Mouse (Mus musculus): ENCODE results near the gene Gm20547. TPM values are rescaled to one million over a fixed set of nuclear protein-coding genes. Genes with fewer than 3 reads are reported as not detected.
A peak's percentile ranks its signal among the peaks of the same experiment; 100 is the strongest.

Gm20547 gene
- total RNA-seq, 2 experiments from 2014 or later: not detected

DNA sequence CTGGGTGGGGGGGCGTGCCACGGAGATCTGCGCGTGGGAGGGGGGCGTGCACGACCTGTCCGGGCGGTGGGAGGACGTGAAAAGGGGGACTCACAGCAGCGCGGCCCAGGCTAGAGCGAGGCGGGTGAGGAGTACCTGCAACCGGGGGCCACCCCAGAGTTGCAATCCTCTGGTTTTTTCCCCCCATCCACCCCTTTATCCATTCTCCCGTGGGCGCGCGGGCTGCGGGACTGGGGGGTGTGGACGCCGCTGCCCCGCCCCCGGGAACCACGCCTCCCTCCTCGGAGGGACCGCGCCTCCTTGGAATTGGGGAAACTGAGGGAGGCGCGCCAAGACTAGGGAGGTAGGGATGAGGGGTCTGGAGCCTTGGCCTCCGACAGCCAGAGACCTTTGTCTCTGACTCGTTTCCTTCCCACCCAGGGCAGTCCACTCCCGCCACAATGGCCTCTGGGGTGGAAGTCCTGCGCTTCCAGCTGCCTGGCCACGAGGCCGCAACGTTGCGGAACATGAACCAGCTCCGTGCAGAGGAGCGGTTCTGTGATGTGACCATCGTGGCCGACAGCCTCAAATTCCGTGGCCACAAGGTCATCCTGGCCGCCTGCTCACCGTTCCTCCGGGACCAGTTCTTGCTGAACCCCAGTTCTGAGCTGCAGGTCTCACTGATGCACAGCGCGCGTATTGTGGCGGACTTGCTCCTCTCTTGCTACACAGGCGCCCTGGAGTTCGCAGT lies 13.1 kb upstream of the Gm20547 start:
- Histone ChIP-seq H3K27ac (peak overlapping the region; percentile 91), H3K4me3 (peak overlapping the region; percentile 69)
- TF ChIP-seq CTCF (IDR thresholded peaks at IDR 0.05): no peak
- intact Hi-C loops (cut with DNase I): loop anchor here (5.0 to 10.0 kb wide), 3 partner anchors 243 to 770 kb away; partner anchors contain the start of genes Atp6v1g2 and Brd2
- DNase-seq (ENCODE audit: extremely low spot score in 1 of 2, low spot score in 2 of 2): peak; percentile 53 to 56

DNA sequence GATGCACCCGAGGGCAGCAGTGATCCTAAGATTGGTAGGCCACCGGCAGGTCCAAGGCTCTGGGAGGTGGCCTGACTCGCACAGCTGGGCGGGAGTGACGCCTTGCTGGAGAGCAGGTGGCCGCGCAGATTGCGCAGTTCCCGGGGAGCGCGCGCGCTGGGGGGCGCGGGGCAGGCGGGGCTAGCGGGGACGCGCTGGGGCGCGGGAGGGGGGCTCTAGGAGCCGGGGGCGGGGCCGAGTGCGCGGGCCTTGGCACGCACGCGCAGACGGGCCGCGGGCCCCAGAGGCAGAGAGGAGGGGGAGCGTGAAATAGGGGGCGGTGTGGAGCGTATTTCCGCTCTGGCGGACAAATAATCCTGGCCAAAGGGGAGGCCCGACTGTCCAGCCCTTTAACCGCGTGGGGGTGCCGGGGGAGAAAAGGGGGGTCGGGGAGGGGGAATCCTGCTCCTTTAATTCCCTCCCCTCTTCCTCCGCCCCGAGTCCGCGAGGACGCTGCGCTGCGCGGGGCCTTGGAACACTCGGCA lies 12.3 kb upstream of the Gm20547 start:
- TF ChIP-seq CTCF (IDR thresholded peaks at IDR 0.05): peak; percentile 6; the same call in 1 of the 2 replicates
- peak overlapping the region; percentile 91 for H3K27ac ChIP-seq
- peak overlapping the region; percentile 69 for H3K4me3 ChIP-seq
- peak; percentile 91 to 93 for DNase-seq (ENCODE audit: extremely low spot score in 1 of 2, low spot score in 2 of 2)
- intact Hi-C loops (cut with DNase I): loop anchor here (5.0 to 10.0 kb wide), 3 partner anchors 242 to 769 kb away; partner anchors contain the start of genes Atp6v1g2 and Brd2

DNA sequence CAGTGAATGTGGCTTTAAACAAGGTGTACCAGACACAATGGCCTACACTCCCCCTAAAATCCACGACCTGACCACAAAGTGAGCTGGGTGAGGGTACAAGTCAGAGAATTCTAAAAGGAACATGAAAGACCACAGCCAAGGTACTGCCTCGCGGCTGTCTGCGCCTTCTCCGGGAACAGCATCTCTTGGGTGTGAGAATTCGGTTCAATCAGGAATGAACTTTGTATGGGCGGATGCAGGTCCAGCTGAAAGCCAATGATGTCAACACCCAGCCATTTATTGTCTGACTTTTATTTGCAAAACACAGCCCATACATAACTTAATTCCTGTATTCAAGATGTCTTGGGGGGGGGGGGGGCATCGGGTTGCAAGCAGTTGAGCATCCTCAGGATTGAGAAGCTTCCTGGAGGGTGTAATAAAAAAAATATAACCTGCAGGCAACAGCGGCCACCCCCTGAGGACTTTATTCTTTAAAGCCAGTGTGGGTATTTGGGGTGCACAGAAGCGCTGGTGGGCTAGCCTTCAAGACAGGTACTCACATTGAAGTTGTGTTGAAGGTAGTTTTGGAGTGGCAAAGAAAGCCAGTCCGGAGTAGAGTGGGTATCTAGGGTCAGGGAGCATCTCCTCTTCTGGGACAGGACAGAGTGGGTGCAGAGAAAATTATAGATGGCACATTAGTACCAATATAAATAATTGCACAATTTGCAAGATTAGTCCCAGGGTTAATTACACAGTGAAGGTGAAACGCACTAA lies 11.4 kb upstream of the Gm20547 start:
- Histone ChIP-seq H3K4me3 (peak overlapping the region; percentile 69), H3K27ac (peak overlapping the region; percentile 86)
- intact Hi-C loops (cut with DNase I): loop anchor here (2.0 to 10.0 kb wide), 4 partner anchors 38 to 768 kb away; partner anchors contain the start of genes Atp6v1g2 and Brd2
- no peak for TF ChIP-seq CTCF (IDR thresholded peaks at IDR 0.05)
- no peak for DNase-seq (ENCODE audit: extremely low spot score in 1 of 2, low spot score in 2 of 2)

DNA sequence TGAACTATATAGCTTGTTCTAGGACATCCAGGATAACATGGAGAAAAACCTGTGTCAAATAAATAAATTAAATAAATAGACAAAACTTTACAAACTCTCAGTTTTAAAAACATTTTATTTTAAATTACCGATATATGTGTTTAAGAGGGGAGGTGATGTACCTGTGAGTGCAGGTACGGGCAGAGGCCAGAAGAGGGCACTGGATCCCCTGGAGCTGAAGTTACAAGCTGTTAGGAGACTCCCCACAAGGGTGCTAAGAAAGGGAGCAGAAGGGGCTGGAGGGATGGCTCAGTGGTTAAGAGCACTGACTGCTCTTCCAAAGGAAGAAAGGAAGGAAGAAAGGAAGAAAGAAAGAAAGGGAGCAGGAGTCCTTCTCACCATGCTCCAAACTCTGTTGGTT lies 9.5 kb upstream of the Gm20547 start:
- no peak for DNase-seq (ENCODE audit: extremely low spot score in 1 of 2, low spot score in 2 of 2)
- Histone ChIP-seq H3K27ac (no peak overlapping the region), H3K4me3 (no peak overlapping the region)
- intact Hi-C loops (cut with DNase I): loop anchor here (5.0 to 10.0 kb wide), 3 partner anchors 239 to 767 kb away; partner anchors contain the start of genes Atp6v1g2 and Brd2
- no peak; the same call in 1 of the 2 replicates for TF ChIP-seq CTCF (IDR thresholded peaks at IDR 0.05)

DNA sequence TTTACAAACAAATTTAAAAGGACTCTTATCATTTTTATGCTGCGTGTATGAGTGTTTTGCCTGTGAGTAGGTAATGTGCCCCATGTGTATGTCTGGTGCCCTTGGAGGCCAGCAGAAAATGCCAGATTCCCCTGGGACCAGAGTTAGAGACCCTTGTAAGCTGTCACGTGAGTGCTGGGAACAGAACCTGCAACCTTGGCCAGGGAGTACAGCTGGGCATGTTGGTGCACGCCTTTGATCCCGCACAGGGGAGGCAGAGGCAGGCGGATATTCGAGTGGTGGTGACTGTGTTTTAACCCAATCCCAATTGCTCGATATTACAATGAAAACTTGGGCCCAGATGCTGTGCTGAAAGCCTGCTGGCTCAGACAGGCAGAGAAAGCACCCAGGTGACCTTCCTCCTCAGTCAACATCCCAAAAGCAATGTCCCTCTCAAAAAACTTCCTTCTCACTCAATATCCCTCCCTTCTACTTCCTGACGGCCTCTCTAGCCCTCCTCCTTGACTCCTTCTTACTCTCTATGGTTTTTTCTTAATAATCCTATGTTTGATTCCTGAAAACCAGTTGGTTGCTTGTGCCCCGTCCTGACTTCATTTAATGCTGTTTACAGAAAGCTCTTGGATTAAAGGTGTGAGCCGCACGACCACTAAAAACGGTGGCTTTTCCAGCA lies 8.4 kb upstream of the Gm20547 start:
- no peak for TF ChIP-seq CTCF (IDR thresholded peaks at IDR 0.05)
- intact Hi-C loops (cut with DNase I): loop anchor here (5.0 to 10.0 kb wide), 3 partner anchors 238 to 765 kb away; partner anchors contain the start of genes Atp6v1g2 and Brd2
- Histone ChIP-seq H3K4me3 (no peak overlapping the region), H3K27ac (no peak overlapping the region)
- no peak for DNase-seq (ENCODE audit: extremely low spot score in 1 of 2, low spot score in 2 of 2)

DNA sequence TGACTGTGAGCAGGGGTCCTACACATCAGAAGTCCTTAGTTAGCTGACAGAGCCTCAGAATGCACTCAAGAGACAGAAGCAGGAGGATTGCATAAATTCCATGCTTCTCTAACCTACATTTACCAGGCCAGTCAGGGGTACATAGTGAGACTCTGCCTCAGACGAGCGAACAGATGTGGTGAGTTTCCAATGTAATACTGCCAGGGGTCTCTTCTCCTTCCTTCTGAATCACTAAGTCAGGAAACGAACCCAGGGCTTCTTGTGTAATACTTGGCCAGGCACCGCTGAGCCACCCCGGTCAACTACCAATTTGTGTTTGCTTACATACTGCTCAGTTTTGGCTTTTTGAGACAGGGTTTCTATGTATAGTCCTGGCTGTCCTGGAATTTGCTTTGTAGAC lies 6.1 kb upstream of the Gm20547 start:
- DNase-seq (ENCODE audit: extremely low spot score in 1 of 2, low spot score in 2 of 2): no peak
- no peak overlapping the region for H3K27ac ChIP-seq
- H3K4me3 ChIP-seq: no peak overlapping the region
- no peak for TF ChIP-seq CTCF (IDR thresholded peaks at IDR 0.05)
- intact Hi-C loops (cut with DNase I): no loop called here

DNA sequence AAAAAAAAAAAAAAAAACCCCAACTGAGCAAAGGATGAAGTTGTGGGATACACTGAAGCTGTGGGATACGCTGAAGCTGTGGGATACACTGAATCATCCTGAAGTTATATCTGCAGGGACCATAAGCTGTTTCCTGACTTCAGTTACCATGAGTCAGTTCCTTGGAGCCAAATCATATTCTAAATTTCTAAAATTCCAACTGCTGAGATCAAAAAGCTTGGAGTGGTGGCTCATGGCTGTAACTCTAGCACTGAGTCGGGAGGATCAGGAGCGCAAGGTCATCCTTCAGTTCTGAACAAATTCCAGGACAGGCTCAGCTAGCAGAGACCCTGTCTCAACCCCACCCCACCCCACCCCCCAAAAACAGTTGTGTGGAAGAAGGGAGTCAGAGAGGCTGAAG lies 3.8 kb upstream of the Gm20547 start:
- H3K4me3 ChIP-seq: no peak overlapping the region
- intact Hi-C loops (cut with DNase I): no loop called here

DNA sequence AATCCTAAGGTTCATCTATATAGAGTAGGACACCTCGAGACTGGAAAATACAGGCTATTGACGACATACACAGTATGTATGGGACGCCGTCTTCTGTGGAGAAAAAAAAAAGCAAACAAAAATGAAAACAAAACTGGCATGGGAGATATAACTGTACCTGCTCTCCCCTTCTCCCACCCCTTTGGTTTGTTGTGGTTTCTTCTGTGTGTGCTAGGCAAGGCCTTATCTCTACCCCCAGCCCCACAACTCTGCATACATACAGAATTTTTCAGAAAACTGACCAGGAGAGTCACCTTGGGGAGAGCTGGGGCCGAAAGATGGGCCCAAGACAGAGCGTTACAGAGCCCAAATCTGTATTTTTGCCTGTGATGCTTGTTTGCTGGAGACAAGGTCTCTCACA lies 2.9 kb upstream of the Gm20547 start:
- intact Hi-C loops (cut with DNase I): no loop called here
- no peak overlapping the region for H3K4me3 ChIP-seq
- H3K27ac ChIP-seq: no peak overlapping the region
- TF ChIP-seq CTCF (IDR thresholded peaks at IDR 0.05): no peak
- DNase-seq (ENCODE audit: extremely low spot score in 1 of 2, low spot score in 2 of 2): no peak

More for the DNA sequence above, 3.8 kb upstream of the Gm20547 start:
- no peak for TF ChIP-seq CTCF (IDR thresholded peaks at IDR 0.05)
- H3K27ac ChIP-seq: no peak overlapping the region
- no peak for DNase-seq (ENCODE audit: extremely low spot score in 1 of 2, low spot score in 2 of 2)

DNA sequence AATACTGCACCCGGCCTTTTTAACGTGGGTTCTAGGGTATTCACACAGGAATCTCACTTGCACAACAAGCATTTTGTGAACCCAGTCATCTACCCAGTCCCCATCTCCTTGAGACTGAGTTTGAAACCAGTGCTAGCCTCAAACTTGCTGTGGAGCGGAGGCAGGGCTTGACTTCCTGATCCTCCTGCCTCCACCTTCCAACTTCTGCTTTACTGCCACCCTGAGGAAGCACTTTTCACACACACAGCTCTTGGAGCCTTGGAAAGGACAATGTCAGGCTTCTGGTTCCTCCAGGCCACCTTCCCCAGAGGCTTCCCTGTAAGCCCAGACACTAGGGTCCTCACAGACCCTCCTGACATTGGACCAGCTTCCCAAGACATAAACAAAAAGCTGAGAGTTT lies 1.5 kb upstream of the Gm20547 start:
- no peak for TF ChIP-seq CTCF (IDR thresholded peaks at IDR 0.05)
- no peak overlapping the region for H3K27ac ChIP-seq
- intact Hi-C loops (cut with DNase I): no loop called here
- no peak for DNase-seq (ENCODE audit: extremely low spot score in 1 of 2, low spot score in 2 of 2)
- H3K4me3 ChIP-seq: no peak overlapping the region

DNA sequence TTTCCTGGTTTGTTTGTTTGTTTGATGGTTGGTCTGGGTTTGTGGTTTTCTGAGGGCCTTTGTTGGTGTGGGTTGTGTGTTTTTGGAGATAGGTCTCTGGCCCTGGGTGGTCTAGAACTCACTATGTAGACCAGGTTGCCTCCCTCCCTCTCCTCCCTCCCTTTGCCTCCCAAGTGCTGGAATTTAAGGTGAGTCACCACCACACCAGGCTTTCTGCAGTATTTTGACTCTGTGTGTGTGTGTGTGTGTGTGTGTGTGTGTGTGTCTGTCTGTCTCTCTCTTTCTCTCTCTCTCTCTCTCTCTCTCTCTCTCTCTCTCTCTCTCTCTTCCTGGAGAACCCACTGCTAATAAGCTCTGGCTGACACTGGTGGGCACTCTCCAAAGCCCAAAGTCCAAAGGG lies 676 bp downstream of the Gm20547 start:
- Histone ChIP-seq H3K27ac (no peak overlapping the region), H3K4me3 (no peak overlapping the region)
- TF ChIP-seq CTCF (IDR thresholded peaks at IDR 0.05): no peak
- intact Hi-C loops (cut with DNase I): no loop called here
- no peak for DNase-seq (ENCODE audit: extremely low spot score in 1 of 2, low spot score in 2 of 2)

DNA sequence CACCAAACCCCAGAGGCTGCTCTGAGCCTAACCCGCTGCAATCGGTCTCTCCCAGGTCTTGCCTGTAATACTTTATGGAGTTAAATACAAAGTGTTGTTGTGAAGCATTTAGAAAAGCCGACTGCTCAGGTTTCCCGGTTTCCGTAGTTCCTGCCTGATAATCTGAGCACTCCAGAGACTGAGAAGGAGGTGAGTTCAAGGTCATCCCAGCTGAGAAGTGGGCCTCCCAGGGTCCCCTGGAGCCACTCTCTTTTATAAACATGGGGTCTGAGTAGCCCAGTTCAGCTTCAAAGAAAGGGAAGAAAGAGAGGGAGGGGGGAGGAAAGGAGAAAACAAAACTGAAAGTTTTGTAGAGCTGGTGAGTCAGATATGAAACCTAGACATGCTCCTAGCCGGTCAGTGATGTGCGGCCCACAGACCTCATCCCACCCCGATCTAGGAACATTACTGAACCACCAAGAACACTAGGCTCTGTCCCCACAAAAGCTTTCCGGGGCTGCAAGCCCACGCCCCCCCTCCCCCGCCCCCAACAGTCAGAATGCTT lies 2.4 kb downstream of the Gm20547 start, which contains the start of gene Zbtb12:
Gene Zbtb12 (plus strand): TSS at position 148 of the 544 bp plus-strand sequence.
- Histone ChIP-seq H3K27ac (no peak within 1 kb of the TSS), H3K4me3 (no peak within 1 kb of the TSS)
- DNase-seq (ENCODE audit: extremely low spot score in 1 of 2, low spot score in 2 of 2): no peak
- intact Hi-C loops (cut with DNase I): loop anchor here (10.0 kb wide), 1 partner anchor 155 kb away; no protein-coding TSS in a partner anchor
- no peak for TF ChIP-seq CTCF (IDR thresholded peaks at IDR 0.05)

Measured in left cerebral cortex, adult 2 months (tissue).